Mouse (Mus musculus) lung, postnatal 0 days (tissue): ENCODE data around the gene Smg9.

ENCODE experiments used
- CTCF ChIP-seq: IDR thresholded peaks from 2 replicates; pipeline ENCODE4 v1.5.1; 2016; ENCODE audit warnings: antibody characterized with exemption, mild to moderate bottlenecking
- EP300 ChIP-seq: IDR thresholded peaks from 2 replicates; pipeline ENCODE4 v1.6.1; 2016; ENCODE audit warnings: antibody characterized with exemption, mild to moderate bottlenecking, control low read depth

GRCm38 (mm10) chr7:24365258-24366014 is 34.0 kb upstream of the Smg9 start:
- TF ChIP-seq CTCF (no peak), EP300 (no peak)
